Mouse (Mus musculus): ENCODE data around the gene Coro6.
A peak's percentile ranks its signal among the peaks of the same experiment; 100 is the strongest.

Gene Coro6

GRCm38 (mm10) chr11:77512891-77513810, 50.9 kb downstream of the Coro6 start:
- DNase-seq (ENCODE audit: low read depth, low spot score): peak; percentile 69

- DNase-seq (ENCODE audit: low read depth, low spot score): no peak
These were observed 51.6 kb downstream of the Coro6 start for GRCm38 (mm10) chr11:77513811-77514170.

GRCm38 (mm10) chr11:77514281-77514831, 52.1 kb downstream of the Coro6 start:
- no peak for DNase-seq (ENCODE audit: low read depth, low spot score)

- DNase-seq (ENCODE audit: low read depth, low spot score): no peak
These were observed 52.8 kb downstream of the Coro6 start, which contains the start of gene Abhd15 for GRCm38 (mm10) chr11:77514832-77515636. TSS of gene Abhd15 (plus strand) at chr11:77515121.

GRCm38 (mm10) chr11:77515637-77516552, 53.7 kb downstream of the Coro6 start, which contains the start of gene Trp53i13:
TSS of gene Trp53i13 (minus strand) at chr11:77515980.
- DNase-seq (ENCODE audit: low read depth, low spot score): no peak

GRCm38 (mm10) chr11:77516553-77517425, 54.6 kb downstream of the Coro6 start:
- no peak for DNase-seq (ENCODE audit: low read depth, low spot score)

- no peak for DNase-seq (ENCODE audit: low read depth, low spot score)
These were observed 56.0 kb downstream of the Coro6 start for GRCm38 (mm10) chr11:77518051-77518798.

- DNase-seq (ENCODE audit: low read depth, low spot score): no peak
These were observed 56.8 kb downstream of the Coro6 start, which contains the start of gene Gm10392 for GRCm38 (mm10) chr11:77519043-77519442. TSS of gene Gm10392 (minus strand) at chr11:77519198.
